In the genomic region with DNA sequence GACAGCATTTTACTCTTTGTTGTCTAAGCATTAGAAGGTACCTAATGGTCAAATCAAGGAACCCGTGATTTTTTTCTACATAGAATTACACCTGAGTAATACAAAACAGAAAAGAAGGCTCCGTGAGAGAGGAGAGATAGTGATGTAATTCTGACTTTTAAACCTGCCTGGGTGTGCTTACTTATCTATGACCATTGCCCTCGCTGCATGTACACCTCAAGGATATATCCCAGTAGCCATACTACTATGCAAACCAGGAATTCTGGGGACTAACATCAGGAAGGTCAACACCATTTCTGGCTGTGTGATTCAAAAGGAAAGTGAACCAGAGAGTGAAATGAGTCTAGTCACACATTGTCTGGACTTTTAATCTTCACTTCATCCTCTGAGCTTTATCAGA, we compare ENCODE assay signal across 21 mouse cellular contexts. TPM values are rescaled to one million over a fixed set of nuclear protein-coding genes. Genes with fewer than 3 reads are reported as not detected.
"Had no signal": no experiment of that assay in that cellular context is flagged by ENCODE, and none has a peak within 500 bp of the region (broad histone marks: within the 10 kb centered on the region; RNA-seq: fewer than 3 reads in every experiment).

No protein-coding gene starts in this region.

- H3K27ac ChIP-seq: lung, embryonic 15.5 days; macrophage; midbrain, embryonic 13.5 days; midbrain, embryonic 15.5 days; neural tube, embryonic 12.5 days had no signal

- H3K4me2 ChIP-seq: lung, embryonic 15.5 days; midbrain, embryonic 11.5 days; midbrain, embryonic 13.5 days; midbrain, embryonic 15.5 days; neural tube, embryonic 12.5 days had no signal

- DNase-seq: liver, postnatal 0 days; lung, adult 2 months; lung, postnatal 14 days; lung, postnatal 36 days; right cerebral cortex, postnatal 14 days; spleen, adult 18-20 months; thymus, adult 2 months; thymus, postnatal 25 days; thymus, postnatal 4 days had no signal

- H3K9ac ChIP-seq: liver, postnatal 0 days; lung, embryonic 15.5 days; midbrain, embryonic 13.5 days; midbrain, embryonic 15.5 days; neural tube, embryonic 12.5 days had no signal

- ATAC-seq: liver, postnatal 0 days; lung, postnatal 0 days; midbrain, embryonic 13.5 days; midbrain, embryonic 15.5 days had no signal

- H3K36me3 ChIP-seq: lung, embryonic 15.5 days; midbrain, embryonic 13.5 days; midbrain, embryonic 15.5 days; neural tube, embryonic 12.5 days had no signal

- H3K4me1 ChIP-seq: lung, embryonic 15.5 days; midbrain, embryonic 13.5 days; midbrain, embryonic 15.5 days; neural tube, embryonic 12.5 days had no signal

- H3K4me3 ChIP-seq: lung, embryonic 15.5 days; megakaryocyte, embryonic 14.5 days; midbrain, embryonic 13.5 days; midbrain, embryonic 15.5 days; neural tube, embryonic 12.5 days had no signal

- H3K9me3 ChIP-seq: lung, embryonic 15.5 days; megakaryocyte, embryonic 14.5 days; midbrain, embryonic 13.5 days; midbrain, embryonic 15.5 days; neural tube, embryonic 12.5 days had no signal

- H3K27me3 ChIP-seq: lung, embryonic 15.5 days; megakaryocyte, embryonic 14.5 days; midbrain, embryonic 13.5 days; midbrain, embryonic 15.5 days; neural tube, embryonic 12.5 days had no signal

RNA-seq across cellular contexts. Expression of a gene that starts 33.7 kb away (rescaled TPM):
- polyA plus RNA-seq: macrophage; midbrain, embryonic 11.5 days; midbrain, embryonic 13.5 days; midbrain, embryonic 15.5 days had no signal

RNA-seq across cellular contexts. Expression of a gene that starts 39.7 kb away (rescaled TPM):
- polyA plus RNA-seq: lung, adult 2 months; lung, embryonic 15.5 days; macrophage; midbrain, embryonic 11.5 days; midbrain, embryonic 15.5 days; neural tube, embryonic 12.5 days; neural tube, embryonic 14.5 days; stomach, embryonic 14.5 days; testis, adult 2 months; urinary bladder, adult 2 months had no signal
